Mouse (Mus musculus): Measurements from ENCODE around the gene AC131692.1. TPM values are rescaled to one million over a fixed set of nuclear protein-coding genes. Genes with fewer than 3 reads are reported as not detected.

Gene AC131692.1
- polyA plus RNA-seq, 1 experiment from 2014 or later: 0.23 TPM

GRCm38 (mm10) chr19:6068951-6069350, 25.3 kb upstream of the AC131692.1 start:
- no peak for ATAC-seq (ENCODE audit: insufficient read depth)

GRCm38 (mm10) chr19:6069851-6070250, 24.4 kb upstream of the AC131692.1 start:
- no peaks in the 10 kb centered on the region for H3K27me3 ChIP-seq
- H3K4me3 ChIP-seq (replicated peaks): no peak overlapping the region
- H3K4me2 ChIP-seq: no peak overlapping the region
- H3K36me3 ChIP-seq (replicated peaks): peaks cover 40% of the 10 kb centered on the region
- no peak overlapping the region for H3K27ac ChIP-seq (replicated peaks)
- peaks cover 44% of the 10 kb centered on the region for H3K4me1 ChIP-seq (replicated peaks)
- H3K9me3 ChIP-seq (replicated peaks): no peaks in the 10 kb centered on the region
- no peak overlapping the region for H3K9ac ChIP-seq
- no peak for ATAC-seq (ENCODE audit: insufficient read depth)
- WGBS (ENCODE audit: insufficient replicate concordance): 72% methylated on average over 10 of the region's 10 CpGs

More at GRCm38 (mm10) chr19:6068951-6069350, 25.3 kb upstream of the AC131692.1 start:
- no peak overlapping the region for H3K27ac ChIP-seq (replicated peaks)
- WGBS (ENCODE audit: insufficient replicate concordance): 68% methylated on average over 4 of the region's 4 CpGs
- no peak overlapping the region for H3K9ac ChIP-seq
- no peak overlapping the region for H3K4me2 ChIP-seq
- H3K27me3 ChIP-seq: no peaks in the 10 kb centered on the region
- no peaks in the 10 kb centered on the region for H3K9me3 ChIP-seq (replicated peaks)
- no peak overlapping the region for H3K4me3 ChIP-seq (replicated peaks)
- peaks cover 34% of the 10 kb centered on the region for H3K36me3 ChIP-seq (replicated peaks)
- H3K4me1 ChIP-seq (replicated peaks): peaks cover 40% of the 10 kb centered on the region

- Histone ChIP-seq H3K27ac (replicated peaks) (no peak overlapping the region), H3K4me2 (no peak overlapping the region), H3K4me3 (replicated peaks) (no peak overlapping the region), H3K9ac (no peak overlapping the region), H3K9me3 (replicated peaks) (no peaks in the 10 kb centered on the region), H3K4me1 (replicated peaks) (peaks cover 48% of the 10 kb centered on the region), H3K36me3 (replicated peaks) (peaks cover 41% of the 10 kb centered on the region), H3K27me3 (no peaks in the 10 kb centered on the region)
- WGBS (ENCODE audit: insufficient replicate concordance): 89% methylated on average over 31 of the region's 31 CpGs
- ATAC-seq (ENCODE audit: insufficient read depth): no peak
Measured at GRCm38 (mm10) chr19:6070571-6071250, 23.5 kb upstream of the AC131692.1 start.

GRCm38 (mm10) chr19:6071261-6071660, 23.0 kb upstream of the AC131692.1 start:
- H3K4me2 ChIP-seq: no peak overlapping the region
- ATAC-seq (ENCODE audit: insufficient read depth): no peak
- peaks cover 41% of the 10 kb centered on the region for H3K36me3 ChIP-seq (replicated peaks)
- H3K9me3 ChIP-seq (replicated peaks): no peaks in the 10 kb centered on the region
- H3K4me1 ChIP-seq (replicated peaks): peaks cover 48% of the 10 kb centered on the region
- H3K27me3 ChIP-seq: no peaks in the 10 kb centered on the region
- H3K4me3 ChIP-seq (replicated peaks): no peak overlapping the region
- H3K9ac ChIP-seq: no peak overlapping the region
- no peak overlapping the region for H3K27ac ChIP-seq (replicated peaks)
- WGBS (ENCODE audit: insufficient replicate concordance): 89% methylated on average over 19 of the region's 19 CpGs

- WGBS (ENCODE audit: insufficient replicate concordance): 74% methylated on average over 5 of the region's 5 CpGs
- Histone ChIP-seq H3K36me3 (replicated peaks) (peaks cover 40% of the 10 kb centered on the region), H3K9ac (no peak overlapping the region)
Measured at GRCm38 (mm10) chr19:6073889-6074288, 20.3 kb upstream of the AC131692.1 start.

GRCm38 (mm10) chr19:6076564-6077393, 17.4 kb upstream of the AC131692.1 start, which contains the start of gene Vps51:
Gene Vps51 (minus strand): TSS chr19:6077231.
- Histone ChIP-seq H3K4me3 (replicated peaks) (peak within 1 kb of the TSS; percentile 79), H3K9me3 (replicated peaks) (no peaks in the 10 kb centered on the region), H3K27ac (replicated peaks) (peak within 1 kb of the TSS; percentile 85), H3K36me3 (replicated peaks) (peaks cover 33% of the 10 kb centered on the region), H3K4me1 (replicated peaks) (peaks cover 39% of the 10 kb centered on the region), H3K4me2 (peak within 1 kb of the TSS; percentile 83), H3K27me3 (no peaks in the 10 kb centered on the region), H3K9ac (peak within 1 kb of the TSS; percentile 72)
- WGBS (ENCODE audit: insufficient replicate concordance): under 1% methylated on average over 33 of the region's 33 CpGs
- ATAC-seq (ENCODE audit: insufficient read depth): peak; percentile 85

More at GRCm38 (mm10) chr19:6073889-6074288, 20.3 kb upstream of the AC131692.1 start:
- Histone ChIP-seq H3K9me3 (replicated peaks) (no peaks in the 10 kb centered on the region), H3K4me2 (no peak overlapping the region), H3K4me1 (replicated peaks) (peaks cover 42% of the 10 kb centered on the region), H3K4me3 (replicated peaks) (no peak overlapping the region), H3K27ac (replicated peaks) (peak overlapping the region; percentile 42; the same call in 1 of the 2 replicates), H3K27me3 (no peaks in the 10 kb centered on the region)
- ATAC-seq (ENCODE audit: insufficient read depth): no peak

GRCm38 (mm10) chr19:6079983-6080480, 14.2 kb upstream of the AC131692.1 start, which contains the start of gene Tmem262:
Gene Tmem262 (plus strand): TSS chr19:6080033.
- 78% methylated on average over 12 of the region's 12 CpGs for WGBS (ENCODE audit: insufficient replicate concordance)
- peaks cover 48% of the 10 kb centered on the region for H3K4me1 ChIP-seq (replicated peaks)
- H3K4me2 ChIP-seq: no peak within 1 kb of the TSS
- H3K9me3 ChIP-seq (replicated peaks): no peaks in the 10 kb centered on the region
- no peak within 1 kb of the TSS for H3K27ac ChIP-seq (replicated peaks)
- H3K9ac ChIP-seq: no peak within 1 kb of the TSS
- no peak for ATAC-seq (ENCODE audit: insufficient read depth)
- H3K27me3 ChIP-seq: no peaks in the 10 kb centered on the region
- H3K36me3 ChIP-seq (replicated peaks): peaks cover 32% of the 10 kb centered on the region
- no peak within 1 kb of the TSS for H3K4me3 ChIP-seq (replicated peaks)

- WGBS (ENCODE audit: insufficient replicate concordance): 80% methylated on average over 9 of the region's 9 CpGs
- ATAC-seq (ENCODE audit: insufficient read depth): no peak
- H3K4me2 ChIP-seq: no peak within 1 kb of the TSS
- peaks cover 47% of the 10 kb centered on the region for H3K36me3 ChIP-seq (replicated peaks)
- no peaks in the 10 kb centered on the region for H3K9me3 ChIP-seq (replicated peaks)
- H3K27me3 ChIP-seq: no peaks in the 10 kb centered on the region
- H3K27ac ChIP-seq (replicated peaks): no peak within 1 kb of the TSS
- no peak within 1 kb of the TSS for H3K9ac ChIP-seq
- H3K4me1 ChIP-seq (replicated peaks): peaks cover 43% of the 10 kb centered on the region
- no peak within 1 kb of the TSS for H3K4me3 ChIP-seq (replicated peaks)
Measured at GRCm38 (mm10) chr19:6082156-6082555, 12.1 kb upstream of the AC131692.1 start, which contains the start of gene Gm28374. Gene Gm28374 (minus strand): TSS chr19:6082256.

- peaks cover 39% of the 10 kb centered on the region for H3K4me1 ChIP-seq (replicated peaks)
- WGBS (ENCODE audit: insufficient replicate concordance): under 1% methylated on average over 58 of the region's 58 CpGs
- peak within 1 kb of the TSS; percentile 85 for H3K4me2 ChIP-seq
- H3K9me3 ChIP-seq (replicated peaks): no peaks in the 10 kb centered on the region
- H3K9ac ChIP-seq: peak within 1 kb of the TSS; percentile 76
- H3K27ac ChIP-seq (replicated peaks): peak within 1 kb of the TSS; percentile 92
- H3K4me3 ChIP-seq (replicated peaks): peak within 1 kb of the TSS; percentile 81
- no peaks in the 10 kb centered on the region for H3K27me3 ChIP-seq
- H3K36me3 ChIP-seq (replicated peaks): peaks cover 70% of the 10 kb centered on the region
- ATAC-seq (ENCODE audit: insufficient read depth): peak; percentile 87
Measured at GRCm38 (mm10) chr19:6084478-6085248, 9.6 kb upstream of the AC131692.1 start, which contains the start of the genes Zfpl1 and Cdca5. Gene Zfpl1 (minus strand): TSS chr19:6084956. Gene Cdca5 (plus strand): TSS chr19:6084983.

GRCm38 (mm10) chr19:6085417-6085879, 8.8 kb upstream of the AC131692.1 start:
- Histone ChIP-seq H3K4me1 (replicated peaks) (peaks cover 39% of the 10 kb centered on the region), H3K4me2 (peak overlapping the region; percentile 85), H3K4me3 (replicated peaks) (peak overlapping the region; percentile 81), H3K36me3 (replicated peaks) (peaks cover 72% of the 10 kb centered on the region), H3K9ac (peak overlapping the region; percentile 76), H3K27ac (replicated peaks) (peak overlapping the region; percentile 92), H3K27me3 (no peaks in the 10 kb centered on the region), H3K9me3 (replicated peaks) (no peaks in the 10 kb centered on the region)
- WGBS (ENCODE audit: insufficient replicate concordance): 0% methylated on average over 17 of the region's 17 CpGs
- peak; percentile 77 for ATAC-seq (ENCODE audit: insufficient read depth)
